Mouse (Mus musculus): ENCODE results near the gene Sfpq.
A peak's percentile ranks its signal among the peaks of the same experiment; 100 is the strongest.

DNA sequence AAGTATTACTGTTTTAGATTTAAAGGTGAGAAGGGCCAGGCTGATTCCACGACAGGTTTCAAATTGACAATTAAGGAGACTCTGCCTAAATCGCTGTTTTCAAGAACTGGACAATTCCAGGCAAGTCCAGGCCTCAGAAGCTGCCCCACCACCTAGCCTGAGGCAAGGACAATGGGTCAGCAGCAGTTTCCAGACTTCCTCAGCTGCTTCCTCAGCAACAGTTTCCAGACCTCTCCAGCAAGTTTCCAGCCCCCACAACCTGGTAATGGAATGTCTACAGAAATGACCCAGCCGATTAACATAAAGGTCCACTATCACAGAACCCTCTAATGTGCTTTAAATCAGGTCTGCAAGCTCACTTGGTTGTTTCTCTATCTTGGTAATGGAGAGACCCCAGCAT lies 16.7 kb upstream of the Sfpq start:
- peak; percentile 94 for TF ChIP-seq EP300 (IDR thresholded peaks at IDR 0.05; ENCODE audit: insufficient read depth, low read depth, low read length)
- no peak for TF ChIP-seq CTCF (IDR thresholded peaks at IDR 0.05; ENCODE audit: low read depth, low read length)
- no peak for TF ChIP-seq POLR2A (IDR thresholded peaks at IDR 0.05; ENCODE audit: insufficient read depth, low read length)
